Mouse (Mus musculus) small intestine, adult 2 months (tissue): ENCODE measurements around the gene Tmem63b.
A peak's percentile ranks its signal among the peaks of the same experiment; 100 is the strongest.

Source experiments
- CTCF ChIP-seq: fragments of 200-500 bp; IDR thresholded peaks from 2 replicates; pipeline ENCODE4 v1.5.1; 2012; ENCODE audit warnings: low read depth, mild to moderate bottlenecking, control low read depth, inconsistent platforms, low read length, moderate library complexity, mixed read lengths; ENCODE audit not compliant: insufficient replicate concordance, insufficient read length; ENCODE audit errors: extremely low read depth
- POLR2A ChIP-seq: fragments of 200-500 bp; IDR thresholded peaks from 2 replicates; pipeline ENCODE4 v1.6.1; 2012; ENCODE audit warnings: low read depth, mild to moderate bottlenecking, control low read depth, inconsistent platforms, low read length, moderate library complexity

DNA sequence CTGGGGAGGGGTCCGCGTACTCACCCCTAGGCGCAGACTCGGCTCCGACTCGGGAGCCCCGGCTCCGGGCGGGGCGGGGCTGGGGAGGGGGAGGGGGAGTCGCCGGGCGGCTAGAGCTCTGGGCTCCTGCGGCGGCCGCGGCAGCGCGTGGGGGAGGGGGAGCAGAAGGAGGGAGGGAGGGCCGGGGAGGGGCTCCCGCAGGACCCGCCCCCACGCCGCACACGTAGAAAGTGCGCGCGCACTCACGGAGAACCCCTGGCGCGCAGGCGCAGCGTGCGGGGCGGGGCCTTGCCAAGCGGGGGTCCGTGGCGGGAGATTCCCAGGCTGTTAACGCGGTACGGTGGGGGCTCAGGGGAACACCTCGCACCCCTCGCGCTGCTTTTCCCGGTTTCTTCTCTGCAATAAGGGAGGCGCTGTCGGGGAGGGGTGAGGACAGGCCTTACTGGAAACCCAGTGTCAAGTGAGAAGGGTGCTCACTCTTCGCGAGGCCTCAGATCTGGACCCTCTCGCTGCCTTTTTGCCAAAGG is 549 bp downstream of the Tmem63b start, which contains the start of gene Mrpl14:
- TF ChIP-seq CTCF (no peak), POLR2A (peak; percentile 55)
